Mouse (Mus musculus) CD4-positive helper T cell, adult 2 months (primary cell): ENCODE results near the gene Mad2l2.

Experiments used
- DNase-seq: peaks from one replicate; pipeline ENCODE4 v3.0.0-alpha.2; 2012; ENCODE audit warnings: low read depth, missing footprints, low spot score

Mad2l2 gene

DNA sequence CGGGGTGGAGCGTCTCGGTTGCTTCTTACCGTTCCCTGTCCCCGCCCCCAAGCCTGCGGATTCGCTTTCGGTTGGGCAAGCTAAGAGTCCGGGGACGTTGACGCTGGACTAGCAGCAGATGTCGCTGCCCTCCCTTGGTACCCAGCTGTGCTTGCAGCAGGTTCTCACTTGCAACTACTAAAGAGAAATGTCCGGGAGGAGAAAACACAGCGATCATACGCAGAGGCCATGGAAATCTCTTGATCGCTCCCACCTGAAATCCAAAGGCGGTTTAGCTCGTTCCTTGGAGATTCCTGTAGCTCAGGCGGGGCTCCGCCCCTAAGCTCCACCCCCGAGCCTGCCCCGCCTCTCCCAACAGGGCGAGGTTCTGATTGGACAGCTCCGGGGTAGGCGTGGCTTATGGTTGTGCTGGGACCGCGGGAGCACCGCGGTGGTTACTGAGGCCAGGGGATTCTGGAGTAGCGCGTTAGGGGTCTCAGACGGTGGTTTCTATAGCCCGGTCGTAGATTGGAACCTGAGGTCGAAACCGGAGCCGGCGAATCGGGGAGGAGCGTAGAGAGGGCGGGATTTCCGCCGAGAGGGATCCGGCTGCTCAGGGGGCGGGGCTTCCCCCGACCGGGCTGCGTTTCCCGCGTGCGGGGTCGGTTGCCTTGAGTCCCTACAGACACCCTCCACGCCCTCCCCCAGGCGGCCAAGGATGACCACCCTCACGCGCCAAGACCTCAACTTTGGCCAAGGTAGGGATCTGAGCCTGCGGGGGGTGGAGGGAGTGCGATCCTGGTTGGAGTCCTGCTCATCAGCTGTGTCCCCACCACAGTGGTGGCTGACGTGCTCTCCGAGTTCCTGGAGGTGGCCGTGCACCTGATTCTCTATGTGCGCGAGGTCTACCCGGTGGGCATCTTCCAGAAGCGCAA is 10.2 kb downstream of the Mad2l2 start:
- DNase-seq, result peak; percentile 94

DNA sequence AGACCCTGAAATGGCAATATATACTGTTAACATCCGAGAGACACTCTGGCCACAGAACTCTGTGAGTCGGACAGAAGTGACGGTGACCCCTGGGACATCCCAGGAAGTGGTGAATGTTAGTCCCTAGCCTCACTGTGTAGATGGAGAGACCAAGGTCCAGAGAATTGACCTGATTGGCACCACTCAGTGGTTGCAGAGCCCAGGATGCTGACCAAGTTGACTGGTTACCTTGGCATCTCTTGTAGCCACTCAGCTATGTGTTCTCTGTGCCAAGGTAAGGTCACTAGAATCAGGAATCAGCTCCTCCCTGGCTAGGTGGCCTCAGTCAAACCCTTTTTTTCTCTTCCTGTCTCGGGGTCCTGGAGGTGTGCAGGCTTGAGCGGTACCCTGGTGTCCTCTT is 13.5 kb downstream of the Mad2l2 start:
- no peak for DNase-seq

DNA sequence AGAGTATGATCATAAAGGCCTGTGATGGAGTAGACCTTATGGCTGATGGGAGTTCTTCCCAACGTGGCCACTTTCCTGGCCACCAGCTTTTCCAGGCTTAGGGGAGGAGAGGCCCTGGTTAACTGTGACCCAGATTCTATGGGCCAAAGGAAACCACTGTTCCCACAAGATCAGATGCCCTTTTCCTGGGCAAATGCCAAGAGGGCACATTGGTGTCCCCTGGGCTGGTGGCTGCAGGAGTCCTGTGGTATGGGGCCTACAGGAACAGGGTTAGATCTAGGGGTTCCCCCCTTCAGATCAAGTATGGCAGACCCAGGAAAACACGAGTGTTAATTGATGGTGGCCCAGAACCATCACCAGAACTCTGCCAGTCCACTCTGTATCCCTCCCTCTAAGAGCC is 17.5 kb downstream of the Mad2l2 start:
- no peak for DNase-seq

DNA sequence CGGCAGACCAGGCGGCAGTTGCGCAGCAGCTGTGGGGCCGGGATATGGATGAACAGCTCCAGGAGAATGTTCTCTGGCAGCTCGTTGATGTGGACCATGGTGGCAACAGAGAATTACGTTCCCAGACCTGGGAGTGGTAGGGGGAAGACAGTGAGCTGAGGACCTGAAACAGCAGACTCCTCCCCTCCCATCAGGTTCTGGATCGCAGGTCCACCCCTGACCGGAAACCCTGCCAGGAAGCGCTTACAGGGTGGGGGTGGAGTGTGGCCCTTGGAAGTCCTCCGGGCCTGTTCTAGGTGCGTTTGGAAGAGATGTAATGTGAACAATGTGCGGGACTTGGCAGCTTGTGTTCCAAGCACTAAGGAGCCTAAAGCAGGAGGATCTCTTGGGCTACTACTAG is 19.4 kb downstream of the Mad2l2 start:
- DNase-seq, result no peak

DNA sequence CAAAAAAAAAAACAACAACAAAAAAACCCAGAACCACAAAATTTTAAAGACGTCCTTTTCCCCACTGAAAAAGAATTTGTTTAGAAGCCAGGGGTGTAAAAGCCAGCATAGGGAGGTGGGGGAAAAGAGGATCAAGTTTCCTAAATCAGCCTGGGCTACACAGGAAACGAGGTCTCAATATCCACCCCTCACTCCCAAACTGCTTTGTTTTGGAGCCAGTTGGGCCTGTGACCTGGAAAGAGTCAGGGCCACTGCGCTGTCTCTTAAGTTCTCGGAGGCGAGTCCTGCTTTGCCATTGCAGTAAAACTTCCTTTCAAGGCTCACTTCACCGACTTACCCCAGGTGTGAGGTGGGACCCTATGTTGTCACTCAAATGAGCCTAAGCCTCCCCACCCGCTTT is 20.1 kb downstream of the Mad2l2 start:
- no peak for DNase-seq

DNA sequence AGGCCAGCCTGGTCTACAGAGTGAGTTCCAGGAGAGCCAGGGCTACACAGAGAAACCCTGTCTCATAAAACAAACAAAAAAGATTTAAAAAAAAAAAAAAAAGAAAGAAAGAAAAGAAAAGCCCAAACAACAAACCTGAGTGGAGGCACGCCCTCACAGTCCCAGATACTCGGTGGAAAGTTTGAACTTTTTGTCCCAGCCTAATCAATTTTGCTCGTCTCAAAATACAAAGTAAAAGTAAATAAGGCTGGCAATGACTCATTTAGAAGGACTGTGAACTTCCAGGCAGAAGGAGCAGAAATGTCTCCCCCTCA is 20.7 kb downstream of the Mad2l2 start:
- DNase-seq, result no peak

DNA sequence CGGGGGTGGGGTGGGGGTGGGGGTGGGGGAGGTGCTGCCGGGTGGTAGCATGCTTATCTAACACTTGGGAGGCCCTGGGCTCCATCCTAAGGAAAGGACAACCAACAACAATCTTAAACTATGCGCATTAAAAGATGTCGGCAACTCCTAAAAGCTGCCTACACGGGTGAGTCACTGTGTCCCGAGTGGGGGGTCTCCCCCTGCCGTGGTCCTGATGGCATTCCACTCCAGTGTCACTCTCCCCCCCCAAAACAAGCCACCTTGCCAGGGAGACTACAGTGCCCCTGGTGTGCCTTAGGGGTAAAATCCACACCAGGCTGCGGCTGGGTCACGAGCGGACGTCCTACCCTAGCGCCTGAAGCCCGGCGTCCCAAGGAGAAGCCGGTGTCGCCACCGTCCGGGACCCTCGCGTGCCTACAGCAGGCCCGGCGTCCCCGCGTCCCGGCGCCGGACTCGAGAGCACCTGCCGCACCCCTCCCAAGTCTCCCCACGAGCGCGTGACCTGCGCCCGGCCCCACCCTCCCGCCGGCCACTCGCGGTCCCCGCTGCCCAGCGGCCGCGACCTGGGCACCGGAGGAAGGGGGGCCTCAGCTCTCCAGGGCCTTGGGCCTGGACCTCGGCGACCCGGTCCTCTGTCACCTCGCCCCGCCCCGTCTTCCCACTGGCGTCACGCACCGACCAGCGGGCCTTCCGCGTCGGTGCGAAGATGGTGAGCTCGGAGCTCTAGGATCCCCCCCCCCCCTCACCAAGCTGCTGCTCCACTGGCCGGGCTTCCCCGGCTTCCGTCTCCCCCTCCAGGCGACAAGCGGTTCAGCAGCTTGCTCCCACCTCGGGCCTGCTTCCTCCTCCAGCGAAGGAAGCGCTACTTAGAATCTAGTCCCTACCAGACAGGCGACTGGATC is 21.3 kb downstream of the Mad2l2 start, which contains the start of gene Fbxo6:
Gene Fbxo6, minus strand, starts transcription at position 874 of the 902 bp plus-strand sequence.
- DNase-seq, result peak; percentile 95

DNA sequence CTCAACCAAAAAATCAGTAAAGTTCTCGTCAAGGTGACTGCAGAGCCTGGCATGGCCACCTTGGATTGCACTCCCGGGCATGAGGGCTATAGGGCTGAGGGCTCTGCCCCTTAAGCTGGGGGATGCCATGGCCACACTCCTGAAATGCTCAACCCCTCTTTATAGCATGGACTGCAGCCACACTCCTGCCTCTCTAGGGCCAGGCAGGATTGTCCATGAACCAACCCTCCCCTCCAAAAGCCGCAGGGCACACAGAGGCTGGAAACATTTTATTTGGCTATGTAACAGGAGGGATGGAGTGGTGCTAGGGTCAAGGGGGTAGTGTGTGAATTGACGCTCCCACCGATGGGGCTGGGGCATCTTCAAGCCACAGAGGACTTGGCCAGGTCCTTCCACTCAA is 22.4 kb downstream of the Mad2l2 start:
- DNase-seq, result no peak

DNA sequence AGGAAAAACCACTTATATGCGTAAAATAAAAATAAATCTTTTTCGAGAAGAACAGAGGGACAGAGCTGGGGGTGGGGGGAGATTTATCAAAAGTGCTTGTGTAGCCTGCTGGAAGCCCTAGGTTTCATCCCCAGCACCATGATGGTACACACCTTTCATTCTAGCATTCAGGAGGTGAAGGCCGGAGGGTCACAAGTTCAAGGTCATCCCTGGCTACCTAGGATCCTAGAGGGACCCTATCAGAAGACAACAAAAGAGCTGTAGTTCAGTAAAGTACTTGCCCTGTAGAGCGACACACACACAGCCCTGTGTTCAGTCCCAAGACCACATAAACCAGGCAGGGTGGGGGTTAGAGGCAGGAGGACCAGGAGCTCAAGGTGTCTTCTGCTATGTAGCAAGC is 23.8 kb downstream of the Mad2l2 start:
- DNase-seq, result no peak

DNA sequence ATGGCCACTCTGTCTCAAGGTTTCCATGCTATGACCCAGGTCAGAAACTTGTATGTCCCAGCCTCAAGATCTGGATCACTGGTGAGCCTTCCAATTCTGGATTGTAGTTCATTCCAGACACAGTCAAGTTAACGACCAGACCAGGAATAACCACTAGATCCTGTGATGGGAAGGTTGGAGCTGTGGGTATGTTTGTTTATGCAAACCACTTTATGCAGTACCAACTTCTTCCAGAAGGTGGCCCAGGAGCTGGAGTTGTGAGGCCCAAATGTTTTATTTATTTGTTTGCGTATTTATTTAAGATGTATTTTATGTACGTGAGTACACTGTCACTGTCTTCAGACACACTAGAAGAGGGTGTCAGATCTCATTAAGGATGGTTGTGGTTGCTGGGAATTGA is 24.8 kb downstream of the Mad2l2 start:
- peak; percentile 48 for DNase-seq

DNA sequence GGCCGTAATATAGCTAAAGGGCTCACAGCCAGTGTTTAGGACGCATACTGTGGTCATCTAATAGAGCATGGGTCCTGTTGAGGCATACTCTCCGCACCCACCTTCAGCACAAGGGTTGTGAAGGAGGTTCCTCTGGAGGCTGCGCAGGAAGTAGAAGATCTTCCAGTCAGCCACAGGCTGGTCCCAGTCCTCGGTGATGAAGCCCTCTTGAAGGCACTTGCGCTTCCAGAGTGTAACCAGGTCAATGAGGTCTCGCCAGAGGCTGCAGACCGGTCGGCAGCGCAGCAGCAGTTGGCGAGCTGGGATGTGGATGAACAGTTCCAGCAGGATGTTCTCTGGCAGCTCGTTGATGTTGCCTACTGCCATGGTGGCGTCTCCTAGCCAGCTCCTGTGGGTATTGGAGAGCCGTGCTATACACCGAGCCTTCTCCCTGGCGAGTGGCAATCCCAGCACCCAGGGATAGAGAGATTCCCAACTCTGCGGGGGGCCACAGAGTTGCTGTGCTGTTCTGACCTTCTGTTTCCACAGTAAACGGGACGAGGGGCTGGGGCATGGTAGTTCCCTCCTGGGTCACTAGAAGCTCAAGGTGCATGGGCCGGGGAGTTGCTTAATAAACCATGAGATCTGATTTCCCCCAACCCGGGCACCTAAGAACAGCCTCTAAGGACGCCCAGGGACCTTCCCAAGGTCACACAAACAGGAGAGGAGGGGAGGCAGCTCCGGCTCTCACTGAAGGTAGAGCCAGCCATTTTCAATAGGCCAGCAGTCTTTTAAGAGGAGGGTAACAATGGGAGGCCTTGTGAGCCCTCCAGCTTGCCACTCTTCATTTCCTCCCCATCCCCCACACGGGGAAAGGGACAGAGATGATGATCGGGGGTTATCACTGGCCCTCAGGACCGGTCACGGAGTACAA is 28.5 kb downstream of the Mad2l2 start:
- DNase-seq, result no peak

DNA sequence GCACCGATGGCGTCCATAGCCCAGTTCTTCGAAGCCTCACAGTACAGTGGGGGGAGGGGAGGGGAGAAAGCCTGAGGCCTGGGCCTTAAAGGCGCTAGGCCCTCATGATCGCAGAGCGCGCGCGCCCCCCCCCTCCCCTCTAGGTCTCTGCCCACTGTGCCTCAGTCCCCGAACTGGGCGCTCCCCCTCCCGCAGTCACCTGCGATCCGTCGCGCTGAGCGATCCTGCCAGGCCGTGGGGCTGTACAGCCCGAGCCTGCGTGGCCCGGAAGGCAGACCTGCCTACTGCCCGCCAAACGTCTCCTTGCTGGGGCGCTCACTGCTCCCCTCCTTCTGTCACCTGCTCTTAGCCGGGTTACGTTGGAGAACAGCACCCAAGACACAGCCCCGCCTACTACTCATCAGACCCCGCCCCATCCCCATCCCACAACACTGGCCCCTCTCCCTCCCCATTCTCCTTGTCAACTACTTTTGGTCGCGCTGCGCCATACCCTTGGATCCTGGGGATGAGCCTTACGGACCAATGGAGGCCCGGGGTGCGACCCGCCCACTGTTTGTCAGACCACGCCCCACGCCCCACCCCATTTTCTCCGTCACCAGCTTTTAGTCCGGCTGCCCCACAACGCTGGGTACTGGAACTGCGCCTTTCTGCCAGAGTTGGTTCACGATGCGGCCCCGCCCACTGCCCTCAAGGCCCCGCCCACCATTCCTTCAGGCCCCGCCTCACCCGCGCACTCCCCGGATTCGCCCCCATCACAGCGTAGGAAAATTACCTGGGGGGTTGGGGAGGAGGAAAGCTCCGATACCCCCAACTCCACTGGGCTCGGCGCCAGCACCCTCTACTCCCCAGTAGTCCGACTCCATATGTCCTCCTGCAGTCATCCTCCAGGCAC is 29.6 kb downstream of the Mad2l2 start:
- peak; percentile 91 for DNase-seq

DNA sequence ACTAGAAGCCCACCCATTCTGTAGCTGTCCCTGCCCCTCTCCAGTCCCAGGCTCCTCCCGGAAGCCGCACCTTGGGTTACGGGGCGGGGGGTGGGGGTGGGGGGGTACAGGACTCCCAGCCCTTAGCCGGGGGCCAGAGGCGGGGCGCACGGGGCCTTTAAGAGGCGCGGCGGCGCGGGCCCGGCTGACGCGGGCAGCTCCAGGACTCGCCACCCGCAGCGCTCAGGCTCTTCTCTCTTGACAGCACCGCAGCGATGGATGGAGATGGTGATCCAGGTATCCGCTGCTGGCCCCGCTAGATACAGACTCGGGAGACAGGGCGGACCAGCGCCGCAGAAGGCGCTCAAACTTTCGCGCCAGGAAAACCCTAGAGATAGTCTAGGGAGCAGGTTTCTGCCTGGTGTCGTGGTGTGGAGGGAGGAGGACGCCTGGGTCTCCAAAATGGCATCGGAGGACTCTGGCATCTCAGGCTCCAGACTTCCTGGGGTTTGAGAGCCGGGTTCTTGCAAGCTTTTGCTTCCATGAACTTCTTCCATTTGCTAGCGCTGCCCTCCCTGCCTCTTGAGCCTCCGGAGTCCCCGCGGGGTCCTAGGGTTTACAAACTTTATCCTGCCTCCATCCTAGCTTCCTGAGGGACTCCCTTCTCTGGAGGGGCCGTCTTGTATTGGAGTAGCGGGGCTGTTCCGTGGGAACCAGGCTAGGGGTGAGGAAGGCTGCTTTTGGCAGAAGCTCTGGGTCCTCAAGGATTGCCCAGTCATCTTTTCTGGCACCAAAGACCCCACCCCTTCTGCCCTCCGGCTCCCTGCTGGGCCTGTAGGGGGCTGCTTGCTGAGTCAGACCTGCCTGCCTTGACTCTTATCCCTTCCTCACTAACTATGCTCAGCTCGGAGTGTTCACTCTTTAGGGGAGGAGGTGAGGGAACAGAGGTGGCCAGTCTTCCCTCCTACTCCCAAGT is 30.5 kb downstream of the Mad2l2 start, which contains the start of the genes Fbxo44 and Fbxo2:
Gene Fbxo44, minus strand, starts transcription at position 47 of the 955 bp plus-strand sequence.
Gene Fbxo2, plus strand, starts transcription at position 186 of the 955 bp plus-strand sequence.
- DNase-seq, result peak; percentile 55

DNA sequence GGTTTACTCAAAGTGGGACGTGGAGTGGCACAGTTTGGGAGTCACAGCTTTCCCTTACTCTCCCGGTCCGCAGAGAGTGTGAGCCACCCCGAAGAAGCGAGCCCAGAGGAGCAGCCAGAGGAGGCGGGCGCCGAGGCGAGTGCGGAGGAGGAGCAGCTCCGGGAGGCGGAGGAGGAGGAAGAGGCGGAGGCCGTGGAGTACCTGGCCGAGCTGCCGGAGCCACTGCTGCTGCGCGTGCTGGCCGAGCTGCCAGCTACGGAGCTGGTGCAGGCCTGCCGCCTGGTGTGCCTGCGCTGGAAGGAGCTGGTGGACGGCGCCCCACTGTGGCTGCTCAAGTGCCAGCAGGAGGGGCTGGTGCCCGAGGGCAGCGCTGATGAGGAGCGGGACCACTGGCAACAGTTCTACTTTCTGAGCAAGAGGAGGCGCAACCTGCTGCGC is 33.8 kb downstream of the Mad2l2 start:
- peak; percentile 83 for DNase-seq

DNA sequence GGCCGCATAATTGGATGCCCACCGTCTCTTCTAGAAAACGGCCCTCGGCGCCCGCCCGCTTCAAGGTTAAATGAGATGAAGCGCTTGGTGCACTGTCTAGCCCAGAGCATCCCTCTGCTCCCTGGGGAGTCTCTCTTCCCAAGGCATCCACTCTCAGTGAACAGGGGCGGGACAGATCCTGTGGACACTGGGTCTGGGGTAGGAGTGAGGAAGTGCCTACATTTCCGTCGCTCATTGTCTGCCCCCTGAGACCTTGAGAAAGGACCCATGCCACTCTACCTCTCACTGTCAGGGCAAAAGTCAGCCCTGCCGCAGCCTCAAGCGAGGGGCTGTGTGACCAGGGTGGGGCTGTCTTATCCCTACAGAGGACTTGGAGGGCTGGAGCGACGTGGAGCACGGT is 34.3 kb downstream of the Mad2l2 start:
- DNase-seq, result no peak

DNA sequence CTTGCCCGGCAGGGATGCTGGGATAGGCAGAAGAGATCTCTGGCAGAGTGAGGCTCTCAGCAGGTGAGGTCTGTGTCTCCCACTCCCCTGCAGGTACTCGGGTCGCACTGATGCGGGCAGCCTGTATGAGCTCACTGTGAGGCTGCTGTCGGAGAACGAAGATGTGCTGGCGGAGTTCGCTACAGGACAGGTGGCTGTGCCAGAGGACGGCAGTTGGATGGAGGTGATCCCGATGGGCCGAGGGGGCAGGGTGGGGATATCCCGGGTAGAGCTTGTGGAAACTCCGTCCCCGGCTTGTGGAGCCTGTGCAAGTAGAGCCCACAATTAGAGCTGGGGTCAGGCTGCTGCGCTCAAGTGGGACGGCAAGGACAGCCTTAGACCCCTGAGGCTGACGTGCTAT is 35.4 kb downstream of the Mad2l2 start:
- DNase-seq, result no peak

DNA sequence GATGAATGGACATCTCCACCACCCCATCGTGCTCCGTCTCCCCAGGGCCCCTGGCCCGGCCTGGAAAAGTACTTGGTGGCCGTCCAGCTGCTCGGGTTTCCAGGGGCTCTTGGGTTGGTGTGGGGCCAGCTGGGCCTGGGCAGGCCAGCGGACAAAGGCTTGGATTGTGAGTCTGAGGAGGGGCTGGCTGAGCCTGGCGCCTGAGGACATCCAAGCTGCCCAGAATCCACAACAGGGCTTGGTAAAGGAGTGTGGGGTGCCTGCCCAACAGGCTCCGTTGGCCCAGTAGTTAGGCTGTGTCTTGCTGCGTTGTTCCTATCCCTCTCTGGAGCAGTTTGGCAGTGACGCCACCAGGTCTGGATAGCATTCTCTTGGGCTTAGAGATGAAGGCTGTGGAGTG is 36.2 kb downstream of the Mad2l2 start:
- DNase-seq, result no peak

DNA sequence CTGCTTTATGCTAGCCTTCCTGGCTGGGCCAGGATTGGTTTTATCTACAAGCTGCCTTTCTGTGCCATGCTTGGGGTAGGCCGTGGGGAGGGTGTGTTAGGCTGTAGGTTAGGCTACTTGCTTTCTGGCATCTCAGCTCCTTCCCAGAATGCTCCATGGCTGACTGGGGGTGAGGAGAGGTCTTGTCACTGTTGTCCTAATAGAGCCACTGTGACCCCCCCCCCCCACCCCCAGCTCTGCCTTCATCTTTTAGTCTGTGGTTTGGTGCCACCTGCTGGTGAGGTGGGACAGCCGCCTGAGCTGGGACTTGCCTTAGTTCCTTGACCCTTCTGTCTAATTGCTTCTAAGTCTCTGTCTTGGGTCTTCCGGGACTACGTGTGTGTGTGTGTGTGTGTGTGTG is 36.8 kb downstream of the Mad2l2 start:
- peak; percentile 69 for DNase-seq

DNA sequence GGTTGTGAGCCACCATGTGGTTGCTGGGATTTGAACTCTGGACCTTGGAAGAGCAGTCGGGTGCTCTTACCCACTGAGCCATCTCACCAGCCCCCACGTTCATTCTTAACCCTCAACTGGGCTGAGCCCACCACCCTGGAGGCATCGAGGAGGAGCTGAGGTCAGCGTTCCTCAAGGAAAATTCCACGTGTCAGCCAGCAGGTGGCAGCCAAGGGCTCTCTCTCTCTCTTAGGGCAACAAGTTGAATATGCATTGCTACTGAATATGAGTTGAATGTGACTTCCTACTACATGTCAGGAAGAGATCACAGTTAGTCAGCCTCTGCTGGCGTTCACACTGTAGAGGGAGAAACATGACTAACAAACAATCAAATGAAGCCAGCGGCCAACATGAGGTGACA is 38.1 kb downstream of the Mad2l2 start:
- peak; percentile 74 for DNase-seq
